Comparison of ENCODE assay signal across 11 mouse cellular contexts in the genomic region with DNA sequence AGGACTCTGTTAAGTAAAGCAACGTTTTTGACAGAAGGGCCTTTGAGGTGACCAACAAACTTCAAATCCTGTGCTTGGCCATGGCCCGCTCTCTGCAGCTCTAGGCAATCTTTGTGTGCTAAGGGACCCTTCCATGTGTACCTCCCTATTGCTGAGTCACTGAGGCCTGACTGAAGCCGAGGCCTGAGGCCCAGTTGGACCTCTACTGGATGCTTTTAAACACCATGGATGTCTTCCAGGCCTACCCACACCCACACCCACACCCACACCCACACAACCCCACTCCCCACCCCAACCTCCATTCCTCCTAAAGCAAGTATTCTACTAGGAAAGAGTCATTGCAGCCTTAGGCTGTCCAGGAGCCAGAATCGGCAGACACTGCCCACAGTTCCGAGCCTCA.
DNase-seq lines count a peak whose midpoint lies in the region; ATAC-seq and TF ChIP-seq lines count a peak whose summit lies in the region.
"Had no signal": no experiment of that assay in that cellular context is flagged by ENCODE, and none has a peak within 500 bp of the region (broad histone marks: within the 10 kb centered on the region; RNA-seq: fewer than 3 reads in every experiment).

No protein-coding gene starts in this region.

- WGBS in hindbrain, embryonic 10.5 days: 89% methylated on average over 5 of the region's 5 CpGs
- 83% methylated on average over 5 of the region's 5 CpGs for WGBS in hindbrain, postnatal 0 days
- WGBS in neural tube, embryonic 11.5 days: 89% methylated on average over 5 of the region's 5 CpGs
- WGBS in heart, embryonic 16.5 days: 70% methylated on average over 5 of the region's 5 CpGs

- no peaks in the 10 kb centered on the region for H3K9me3 ChIP-seq in hindbrain, embryonic 10.5 days
- no peaks in the 10 kb centered on the region for H3K9me3 ChIP-seq in hindbrain, postnatal 0 days (ENCODE audit: low read length)
- no peaks in the 10 kb centered on the region for H3K9me3 ChIP-seq in neural tube, embryonic 11.5 days (ENCODE audit: control insufficient read depth, low read length)
- no peaks in the 10 kb centered on the region for H3K9me3 ChIP-seq in heart, embryonic 16.5 days (replicated peaks; ENCODE audit: control insufficient read depth, low read length)

- DNase-seq in hindbrain, embryonic 10.5 days (ENCODE audit: low spot score): no peak
- DNase-seq in hindbrain, postnatal 0 days (ENCODE audit: low spot score): no peak
- no peak for DNase-seq in neural tube, embryonic 11.5 days (ENCODE audit: low spot score)
- DNase-seq in neural tube, embryonic 10.5 days (ENCODE audit: extremely low spot score, low spot score): no peak
- no peak for DNase-seq in layer of hippocampus, adult 9-11 months
- DNase-seq in layer of hippocampus, adult 9-10 months (ENCODE audit: low spot score): no peak
- DNase-seq: adrenal gland, postnatal 14 days; cerebellum, adult 11 months; gastrocnemius, postnatal 36 days had no signal

- H3K4me3 ChIP-seq in hindbrain, embryonic 10.5 days: no peak overlapping the region
- no peak overlapping the region for H3K4me3 ChIP-seq in hindbrain, postnatal 0 days (ENCODE audit: low read length)
- no peak overlapping the region for H3K4me3 ChIP-seq in neural tube, embryonic 11.5 days (ENCODE audit: low read depth, low read length)
- H3K4me3 ChIP-seq in heart, embryonic 16.5 days (ENCODE audit: low read length): no peak overlapping the region
- H3K4me3 ChIP-seq: forebrain, embryonic 13.5 days had no signal

- H3K9ac ChIP-seq in hindbrain, postnatal 0 days (replicated peaks; ENCODE audit: low read length): no peak overlapping the region
- H3K9ac ChIP-seq in neural tube, embryonic 11.5 days (ENCODE audit: low read length): no peak overlapping the region
- H3K9ac ChIP-seq in heart, embryonic 16.5 days (ENCODE audit: low read length): no peak overlapping the region
- H3K9ac ChIP-seq: forebrain, embryonic 13.5 days had no signal

- TF ChIP-seq CTCF in hindbrain, postnatal 0 days (IDR thresholded peaks at IDR 0.05; ENCODE audit: low read depth): no peak

- H3K27ac ChIP-seq in hindbrain, embryonic 10.5 days: peak overlapping the region; percentile 74
- no peak overlapping the region for H3K27ac ChIP-seq in hindbrain, postnatal 0 days
- 0 out of 2 replicates have a peak overlapping the region, but pooled peaks have one; percentile 15 for H3K27ac ChIP-seq in neural tube, embryonic 11.5 days (ENCODE audit: low read depth, low read length)
- peak overlapping the region; percentile 50 for H3K27ac ChIP-seq in heart, embryonic 16.5 days (ENCODE audit: low read length)
- H3K27ac ChIP-seq: forebrain, embryonic 13.5 days had no signal

- H3K4me2 ChIP-seq in hindbrain, postnatal 0 days (ENCODE audit: low read depth, low read length): no peak overlapping the region
- no peak overlapping the region for H3K4me2 ChIP-seq in neural tube, embryonic 11.5 days (ENCODE audit: low read depth)
- H3K4me2 ChIP-seq in heart, embryonic 16.5 days (ENCODE audit: low read depth, low read length): no peak overlapping the region
- H3K4me2 ChIP-seq: forebrain, embryonic 13.5 days had no signal

- no peaks in the 10 kb centered on the region for H3K36me3 ChIP-seq in hindbrain, embryonic 10.5 days
- no peaks in the 10 kb centered on the region for H3K36me3 ChIP-seq in hindbrain, postnatal 0 days (ENCODE audit: insufficient read depth, low read length)
- no peaks in the 10 kb centered on the region for H3K36me3 ChIP-seq in neural tube, embryonic 11.5 days (ENCODE audit: control insufficient read depth, insufficient read depth, low read length)
- H3K36me3 ChIP-seq in heart, embryonic 16.5 days (ENCODE audit: control insufficient read depth, insufficient read depth): no peaks in the 10 kb centered on the region

- ATAC-seq in hindbrain, postnatal 0 days: no peak
- ATAC-seq in neural tube, embryonic 11.5 days (ENCODE audit: insufficient read depth, low FRiP score, low TSS enrichment): no peak
- ATAC-seq in heart, embryonic 16.5 days (replicated peaks; ENCODE audit: extremely low read depth, insufficient read depth, low FRiP score): no peak; the same call in 1 of the 2 replicates
- ATAC-seq: forebrain, embryonic 13.5 days had no signal

- H3K27me3 ChIP-seq in hindbrain, embryonic 10.5 days (ENCODE audit: insufficient read depth, poor library complexity, severe bottlenecking): no peaks in the 10 kb centered on the region
- H3K27me3 ChIP-seq in hindbrain, postnatal 0 days (ENCODE audit: insufficient read depth, low read length): no peaks in the 10 kb centered on the region
- no peaks in the 10 kb centered on the region for H3K27me3 ChIP-seq in neural tube, embryonic 11.5 days (ENCODE audit: control insufficient read depth, insufficient read depth, low read length)
- no peaks in the 10 kb centered on the region for H3K27me3 ChIP-seq in heart, embryonic 16.5 days (ENCODE audit: control insufficient read depth, insufficient read depth, low read length)
- H3K27me3 ChIP-seq: forebrain, embryonic 13.5 days had no signal

- peaks cover 6% of the 10 kb centered on the region for H3K4me1 ChIP-seq in hindbrain, embryonic 10.5 days (replicated peaks)
- no peaks in the 10 kb centered on the region for H3K4me1 ChIP-seq in hindbrain, postnatal 0 days (ENCODE audit: insufficient read depth, low read length)
- H3K4me1 ChIP-seq in neural tube, embryonic 11.5 days (ENCODE audit: control insufficient read depth, insufficient read depth, low read length): no peaks in the 10 kb centered on the region
- no peaks in the 10 kb centered on the region for H3K4me1 ChIP-seq in heart, embryonic 16.5 days (ENCODE audit: control insufficient read depth, insufficient read depth, low read length)
- H3K4me1 ChIP-seq: forebrain, embryonic 13.5 days had no signal
